Mouse (Mus musculus) intestine, embryonic 14.5 days (tissue): ENCODE data around the gene Baz1a. TPM values are rescaled to one million over a fixed set of nuclear protein-coding genes. Genes with fewer than 3 reads are reported as not detected.
"Not testable (repeated sequence)": the region's sequence is repeated elsewhere in the genome, so short reads cannot be mapped to it uniquely, and the experiment has no call there.

Experiments
- ATAC-seq: fragments of 200-750 bp; cut with Nextera tagmentation; replicated peaks from 2 replicates; pipeline ENCODE4 v1.8.0; 2017; ENCODE audit warnings: low read depth, moderate number of reproducible peaks, moderate TSS enrichment, moderate library complexity; ENCODE audit not compliant: low FRiP score, low TSS enrichment
- DNase-seq: peaks from one replicate; pipeline ENCODE4 v3.0.0-alpha.2; 2018; ENCODE audit warnings: low spot score
- H3K27ac ChIP-seq: fragments of 300-500 bp; sonication (generic); 2 replicates; pipeline ENCODE4 v1.5.1; 2014; ENCODE audit warnings: low read depth, mild to moderate bottlenecking, control low read depth
- H3K27me3 ChIP-seq: fragments of 300-500 bp; sonication (generic); replicated peaks from 2 replicates; pipeline ENCODE4 v1.6.1; 2014; ENCODE audit warnings: low read length, control low read depth; ENCODE audit not compliant: control insufficient read depth, insufficient read depth
- H3K36me3 ChIP-seq: fragments of 300-500 bp; sonication (generic); 2 replicates; pipeline ENCODE4 v1.6.1; 2014; ENCODE audit warnings: low read length, control low read depth; ENCODE audit not compliant: control insufficient read depth, insufficient read depth
- H3K4me1 ChIP-seq: fragments of 300-500 bp; sonication (generic); replicated peaks from 2 replicates; pipeline ENCODE4 v1.6.1; 2014; ENCODE audit warnings: low read length, control low read depth, mixed read lengths; ENCODE audit not compliant: control insufficient read depth, insufficient read depth
- H3K4me2 ChIP-seq: fragments of 300-500 bp; sonication (generic); 2 replicates; pipeline ENCODE4 v1.6.1; 2014; ENCODE audit warnings: low read length
- H3K4me3 ChIP-seq: fragments of 300-500 bp; sonication (generic); 2 replicates; pipeline ENCODE4 v1.5.1; 2014; ENCODE audit warnings: low read depth, low read length, control low read depth, mixed read lengths
- H3K9ac ChIP-seq: fragments of 300-500 bp; sonication (generic); 2 replicates; pipeline ENCODE4 v1.6.1; 2014; ENCODE audit warnings: mild to moderate bottlenecking, low read length
- H3K9me3 ChIP-seq: fragments of 300-500 bp; sonication (generic); 2 replicates; pipeline ENCODE4 v1.6.1; 2016; ENCODE audit warnings: low read length, control low read depth; ENCODE audit not compliant: control insufficient read depth
- WGBS: fragments of 180-500 bp; shearing (Covaris S2); extraction: QIAGEN DNeasy Blood & Tissue Kit; methylation state at CpG from one replicate; pipeline ENCODE4 v1.1.7; 2014; 5-methylcytosine and 5-hydroxymethylcytosine counted together
- polyA plus RNA-seq: library from polyadenylated mRNA; unstranded; fragments of >200 nt; fragmentation: Nextera tagmentation; extraction: Ambion mirVana; gene quantifications from 2 replicates; pipeline ENCODE4 v1.2.1, GENCODE M21; 2014

Gene Baz1a
- polyA plus RNA-seq, 1 experiment from 2014 or later, result 28.9 TPM

DNA sequence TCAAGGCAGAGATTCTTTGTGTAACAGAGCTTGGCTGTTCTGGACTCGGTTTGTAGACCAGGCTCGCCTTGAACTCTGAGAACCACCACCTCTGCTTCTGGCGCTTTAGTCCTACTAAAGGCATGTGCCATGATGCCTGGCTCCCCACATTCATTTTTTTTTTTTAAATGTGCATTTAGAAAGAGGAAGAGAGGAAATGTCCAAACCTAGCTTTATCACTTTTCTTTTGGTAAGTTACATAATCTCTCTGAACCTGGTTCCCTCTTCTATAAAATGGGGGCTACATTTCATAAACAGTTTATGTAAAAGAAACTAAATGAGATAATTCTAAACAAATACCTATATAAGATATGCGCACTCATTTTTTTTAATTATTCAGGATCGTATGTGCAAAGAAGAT is 33.2 kb downstream of the Baz1a start:
- H3K4me3 ChIP-seq, result no peak overlapping the region
- H3K27me3 ChIP-seq, result no peaks in the 10 kb centered on the region
- DNase-seq (no peak), ATAC-seq (no peak)
- H3K4me1 ChIP-seq, result peaks cover 7% of the 10 kb centered on the region; the same call in 1 of the 2 replicates
- H3K4me2 ChIP-seq, result no peak overlapping the region
- H3K36me3 ChIP-seq, result peaks cover 4% of the 10 kb centered on the region; the same call in 1 of the 2 replicates
- no peaks in the 10 kb centered on the region for H3K9me3 ChIP-seq
- H3K9ac ChIP-seq, result no peak overlapping the region
- WGBS, result 87% methylated on average over 5 of the region's 5 CpGs
- H3K27ac ChIP-seq, result no peak overlapping the region

DNA sequence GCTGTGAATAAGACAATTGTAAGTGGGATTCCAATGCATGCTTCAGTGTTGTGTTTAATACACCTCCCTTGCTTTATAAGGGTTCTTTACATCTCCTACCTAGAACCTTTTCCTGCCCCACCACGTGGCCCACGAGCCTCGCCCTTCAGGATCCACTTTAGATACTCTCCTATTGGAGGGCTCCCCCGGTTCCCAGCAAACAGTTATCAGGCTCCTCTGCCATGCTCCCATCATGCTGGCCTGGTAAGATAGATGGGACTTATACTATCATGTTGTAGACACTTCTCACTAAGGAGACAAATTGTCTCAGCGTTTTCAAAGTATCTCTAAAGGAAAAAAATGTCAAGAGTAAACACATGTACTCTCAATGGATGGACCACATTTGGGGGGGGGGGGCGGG is 33.6 kb downstream of the Baz1a start:
- no peak overlapping the region for H3K4me2 ChIP-seq
- H3K36me3 ChIP-seq, result peaks cover 4% of the 10 kb centered on the region; the same call in 1 of the 2 replicates
- H3K27me3 ChIP-seq, result no peaks in the 10 kb centered on the region
- H3K9ac ChIP-seq, result no peak overlapping the region
- peaks cover 7% of the 10 kb centered on the region; the same call in 1 of the 2 replicates for H3K4me1 ChIP-seq
- H3K27ac ChIP-seq, result no peak overlapping the region
- no peak for DNase-seq
- no peak overlapping the region for H3K4me3 ChIP-seq
- no peaks in the 10 kb centered on the region for H3K9me3 ChIP-seq
- ATAC-seq, result no peak
- 75% methylated on average over 6 of the region's 6 CpGs for WGBS

DNA sequence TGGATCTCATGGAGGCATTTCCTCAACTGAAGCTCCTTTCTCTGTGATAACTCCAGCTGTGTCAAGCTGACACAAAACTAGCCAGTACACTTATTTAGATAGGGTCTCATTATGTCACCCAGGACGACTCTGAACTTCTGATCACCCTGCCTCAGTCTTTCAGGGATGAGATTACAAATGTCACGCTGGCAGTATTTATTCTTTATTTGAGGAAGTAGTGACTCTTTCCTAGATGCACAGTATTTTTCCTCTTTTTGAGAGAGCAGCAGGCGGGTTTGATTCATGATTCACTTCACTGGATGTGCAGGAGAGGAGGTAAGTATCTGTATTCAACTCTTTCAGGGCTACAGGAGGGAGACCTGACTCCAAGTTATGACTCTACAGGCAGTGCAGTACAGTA is 45.1 kb downstream of the Baz1a start:
- 74% methylated on average over 3 of the region's 3 CpGs for WGBS
- Histone ChIP-seq H3K9ac (no peak overlapping the region), H3K27ac (no peak overlapping the region), H3K27me3 (no peaks in the 10 kb centered on the region), H3K36me3 (peaks cover 20% of the 10 kb centered on the region), H3K4me3 (no peak overlapping the region), H3K4me1 (no peaks in the 10 kb centered on the region), H3K9me3 (no peaks in the 10 kb centered on the region), H3K4me2 (no peak overlapping the region)
- no peak for ATAC-seq
- DNase-seq, result no peak

DNA sequence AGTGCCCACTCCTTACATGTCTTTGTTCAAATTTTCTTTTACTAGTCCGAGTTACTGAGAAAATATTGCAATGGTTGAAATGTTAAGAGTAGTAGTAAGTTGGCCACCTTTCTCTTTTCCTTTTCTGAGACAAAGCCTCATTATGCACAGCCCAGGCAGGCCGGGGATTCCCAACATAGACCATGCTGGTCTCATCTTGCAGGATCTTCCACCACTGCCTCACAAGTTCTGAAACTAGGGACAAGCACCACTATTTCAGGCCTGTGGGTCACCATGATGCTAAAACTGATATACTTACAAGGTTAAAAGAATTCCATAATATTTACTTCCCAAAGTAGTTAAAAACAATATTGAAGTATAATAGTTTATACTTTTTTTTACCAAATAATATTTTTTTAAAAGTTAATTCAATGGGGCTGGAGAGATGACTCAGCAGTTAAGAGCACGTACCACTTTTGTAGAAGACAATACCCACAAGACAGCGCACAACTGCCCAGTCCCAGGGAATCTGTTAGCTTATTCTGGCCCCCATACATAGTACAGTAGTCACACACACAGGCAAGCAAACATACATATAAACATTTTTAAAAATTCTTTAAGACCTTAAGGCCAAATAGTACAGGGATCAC is 48.5 kb downstream of the Baz1a start:
- no peak for ATAC-seq
- no peak for DNase-seq
- Histone ChIP-seq H3K9me3 (no peaks in the 10 kb centered on the region), H3K27me3 (no peaks in the 10 kb centered on the region), H3K27ac (no peak overlapping the region), H3K4me2 (no peak overlapping the region), H3K36me3 (peaks cover 3% of the 10 kb centered on the region; the same call in 1 of the 2 replicates), H3K4me3 (no peak overlapping the region), H3K4me1 (no peaks in the 10 kb centered on the region), H3K9ac (no peak overlapping the region)
- 94% methylated on average over 4 of the region's 4 CpGs for WGBS

DNA sequence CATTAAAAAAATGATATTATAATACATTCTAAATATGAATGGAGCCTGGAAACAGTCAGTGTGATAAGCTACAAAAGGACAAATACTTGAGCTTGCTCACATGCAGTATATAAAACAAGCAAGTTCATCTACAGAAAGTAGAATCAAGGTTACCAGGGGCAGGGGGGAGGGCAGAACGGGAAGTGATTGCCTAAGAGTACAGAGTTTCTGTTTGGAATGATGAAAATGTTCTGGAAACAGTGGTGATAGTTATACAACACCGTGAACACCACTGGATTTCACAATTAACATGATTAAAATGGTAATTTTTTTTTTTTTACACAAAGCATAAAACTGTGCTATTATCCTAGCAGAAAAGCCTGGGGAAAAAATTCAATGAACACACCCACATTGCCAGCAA is 54.6 kb downstream of the Baz1a start:
- Histone ChIP-seq H3K36me3 (0 out of 2 replicates have a peak, but pooled peaks cover 3% of the 10 kb centered on the region), H3K27ac (no peak overlapping the region), H3K4me2 (no peak overlapping the region), H3K4me3 (no peak overlapping the region), H3K27me3 (no peaks in the 10 kb centered on the region), H3K4me1 (no peaks in the 10 kb centered on the region), H3K9ac (no peak overlapping the region), H3K9me3 (no peaks in the 10 kb centered on the region)
- no peak for DNase-seq
- no peak for ATAC-seq
- 40% methylated on average over 2 of the region's 2 CpGs for WGBS

DNA sequence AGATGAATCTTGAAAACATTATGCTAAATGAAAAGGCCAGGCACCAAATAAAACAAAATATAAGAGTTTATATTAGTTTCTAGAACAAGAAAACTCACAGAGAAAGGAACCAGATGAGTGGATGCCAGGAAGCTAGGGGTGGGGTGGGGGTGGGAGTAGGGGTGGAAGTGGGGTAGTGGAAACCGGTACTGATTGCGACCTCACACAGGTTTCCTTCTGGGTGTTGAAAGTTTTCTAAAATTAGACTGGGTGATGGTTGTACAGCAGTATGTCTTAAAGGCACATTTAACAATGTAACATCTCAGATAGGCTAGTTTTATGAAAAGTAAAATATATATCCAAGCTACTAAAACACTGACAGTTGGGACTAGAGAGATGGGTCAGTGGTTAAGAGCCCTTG is 57.2 kb downstream of the Baz1a start:
- H3K27me3 ChIP-seq, result no peaks in the 10 kb centered on the region
- H3K9me3 ChIP-seq, result no peaks in the 10 kb centered on the region
- H3K36me3 ChIP-seq, result peaks cover 17% of the 10 kb centered on the region; the same call in 1 of the 2 replicates
- H3K4me2 ChIP-seq, result no peak overlapping the region
- H3K4me3 ChIP-seq, result no peak overlapping the region
- DNase-seq (no peak), ATAC-seq (no peak)
- no peaks in the 10 kb centered on the region for H3K4me1 ChIP-seq
- WGBS, result 92% methylated on average over 2 of the region's 2 CpGs
- H3K9ac ChIP-seq, result no peak overlapping the region
- no peak overlapping the region for H3K27ac ChIP-seq

DNA sequence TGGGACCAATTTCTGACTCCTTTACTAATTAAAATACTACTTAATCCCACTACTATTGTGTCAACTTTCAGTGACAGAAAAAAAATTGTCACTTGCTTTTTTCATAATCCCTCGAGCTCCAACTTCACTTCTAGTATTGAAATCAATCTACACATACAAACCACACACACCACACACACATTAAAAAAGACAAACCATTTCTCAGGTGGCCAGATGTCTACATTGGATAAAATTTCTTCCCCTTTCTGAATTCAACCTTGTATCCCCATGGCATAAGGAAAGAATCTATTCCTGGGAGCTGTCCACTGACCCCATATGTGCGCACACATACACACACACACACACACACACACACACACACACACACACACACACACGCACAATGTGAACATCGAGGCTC is 57.7 kb downstream of the Baz1a start:
- no peak overlapping the region for H3K4me3 ChIP-seq
- H3K4me1 ChIP-seq, result no peaks in the 10 kb centered on the region
- WGBS, result 92% methylated on average over 4 of the region's 4 CpGs
- H3K36me3 ChIP-seq, result peaks cover 17% of the 10 kb centered on the region; the same call in 1 of the 2 replicates
- DNase-seq (no peak), ATAC-seq (no peak)
- H3K9ac ChIP-seq, result no peak overlapping the region
- no peak overlapping the region for H3K27ac ChIP-seq
- H3K4me2 ChIP-seq, result no peak overlapping the region
- no peaks in the 10 kb centered on the region for H3K9me3 ChIP-seq
- H3K27me3 ChIP-seq, result no peaks in the 10 kb centered on the region

DNA sequence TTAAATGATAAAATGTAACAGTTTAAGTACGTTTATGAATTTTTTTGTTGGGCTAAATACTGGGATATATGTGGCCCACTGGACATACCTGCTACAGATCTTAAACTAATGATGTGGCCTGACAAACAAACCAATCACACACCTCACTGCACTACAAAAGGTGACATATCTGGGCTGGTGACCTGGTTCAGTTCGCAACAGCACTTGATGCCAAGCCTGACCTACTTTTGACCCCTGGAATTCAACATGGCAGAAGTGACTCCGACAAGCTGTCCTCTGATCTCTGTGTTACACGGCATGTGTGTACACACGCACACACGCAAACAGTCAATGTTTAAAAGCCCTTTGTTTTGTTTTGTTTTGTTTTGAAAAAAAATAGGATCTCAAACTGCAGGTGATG is 68.0 kb downstream of the Baz1a start:
- DNase-seq (no peak), ATAC-seq (no peak)
- no peak overlapping the region for H3K27ac ChIP-seq
- no peaks in the 10 kb centered on the region for H3K9me3 ChIP-seq
- H3K4me2 ChIP-seq, result no peak overlapping the region
- 86% methylated on average over 6 of the region's 6 CpGs for WGBS
- H3K4me3 ChIP-seq, result no peak overlapping the region
- H3K9ac ChIP-seq, result no peak overlapping the region
- H3K4me1 ChIP-seq, result no peaks in the 10 kb centered on the region
- peaks cover 26% of the 10 kb centered on the region for H3K36me3 ChIP-seq
- no peaks in the 10 kb centered on the region for H3K27me3 ChIP-seq

DNA sequence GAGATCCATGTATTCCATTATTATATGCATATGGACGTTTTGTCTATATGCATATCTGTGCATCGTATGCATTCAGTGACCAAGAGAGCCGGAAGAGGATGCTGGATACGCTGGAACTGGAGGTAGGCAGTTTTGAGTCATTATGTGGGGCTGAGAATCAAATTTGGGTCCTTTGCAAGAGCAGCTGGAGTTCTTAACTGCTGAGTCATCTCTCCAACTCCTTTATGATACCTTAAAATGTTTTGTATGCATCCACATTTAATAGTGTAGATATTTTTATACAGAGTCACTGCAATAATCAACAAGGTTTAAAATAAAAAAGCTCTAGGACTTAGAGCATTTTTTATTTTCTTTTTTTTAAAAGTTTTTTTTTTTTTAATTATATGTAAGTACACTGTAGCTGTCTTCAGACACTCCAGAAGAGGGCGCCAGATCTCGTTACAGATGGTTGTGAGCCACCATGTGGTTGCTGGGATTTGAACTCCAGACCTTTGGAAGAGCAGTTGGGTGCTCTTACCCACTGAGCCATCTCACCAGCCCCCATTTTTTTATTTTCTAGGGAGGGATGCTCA is 71.5 kb downstream of the Baz1a start:
- not testable (repeated sequence) for H3K9ac ChIP-seq, H3K4me1 ChIP-seq, H3K9me3 ChIP-seq, H3K4me2 ChIP-seq, H3K27me3 ChIP-seq, H3K27ac ChIP-seq, DNase-seq, ATAC-seq, H3K4me3 ChIP-seq
- WGBS, result 89% methylated on average over 6 of the region's 6 CpGs
- peaks cover 29% of the 10 kb centered on the region for H3K36me3 ChIP-seq
